Mouse (Mus musculus) heart, adult 2 months (tissue): ENCODE data around the gene Rasa3.

ENCODE experiments used
- CTCF ChIP-seq: fragments of 200-600 bp; IDR thresholded peaks from 2 replicates; pipeline ENCODE4 v1.8.1; 2022; ENCODE audit warnings: antibody characterized with exemption, mild to moderate bottlenecking, moderate library complexity
- POLR2A ChIP-seq: fragments of 200-500 bp; IDR thresholded peaks from 2 replicates; pipeline ENCODE4 v1.6.1; 2011; ENCODE audit warnings: mild to moderate bottlenecking, low read depth, low read length, control low read depth; ENCODE audit not compliant: insufficient read depth

DNA sequence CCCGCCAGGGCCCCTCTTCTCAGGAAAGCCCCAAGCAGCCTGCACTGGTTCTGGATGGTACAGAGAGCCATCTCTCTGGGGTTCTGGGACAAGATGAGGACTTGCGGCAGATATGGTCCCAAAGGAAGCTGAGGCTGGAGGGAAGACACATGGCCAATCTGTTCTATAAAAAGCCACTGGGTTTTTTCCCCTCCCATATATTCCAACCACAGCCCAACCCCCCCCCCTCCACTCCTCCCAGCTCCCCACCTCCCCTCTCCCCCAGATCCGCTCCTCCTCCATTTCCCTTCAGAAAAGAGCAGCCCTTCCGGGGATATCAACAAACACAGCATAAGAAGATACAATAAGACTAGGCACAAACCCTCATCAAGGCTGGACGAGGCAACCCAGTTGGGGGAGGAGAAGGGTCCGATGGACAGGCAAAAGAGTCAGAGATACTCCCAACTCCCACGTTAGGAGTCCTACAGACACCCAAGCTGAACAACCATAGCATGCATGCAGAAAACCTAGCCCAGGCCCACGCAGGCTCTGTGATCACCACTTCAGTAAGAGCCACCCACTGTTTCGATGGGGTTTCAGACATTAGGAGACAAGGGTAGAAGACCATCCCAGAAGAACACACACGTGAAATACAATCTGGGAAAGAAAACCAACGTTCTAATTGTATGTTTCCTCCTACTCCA, 22.9 kb downstream of the Rasa3 start:
- TF ChIP-seq POLR2A (no peak), CTCF (no peak)
